Mouse (Mus musculus): ENCODE measurements at regions not wholly inside any gene's neighbourhood (a gene's known extent, or its start where the extent isn't known, plus 50 kb on each side); places are given as distances from the start of the nearest gene placed in this dataset. TPM values are rescaled to one million over a fixed set of nuclear protein-coding genes. Genes with fewer than 3 reads are reported as not detected.

GRCm38 (mm10) chr5:64744455-64744854 is 58.7 kb upstream of the Klf3 start:
- DNase-seq (ENCODE audit: low spot score) (no peak), ATAC-seq (ENCODE audit: low read depth) (no peak)
- Histone ChIP-seq H3K4me3 (ENCODE audit: low read depth, low read length) (no peak overlapping the region), H3K4me1 (ENCODE audit: control insufficient read depth, insufficient read depth, low read length) (peaks cover 7% of the 10 kb centered on the region), H3K9me3 (ENCODE audit: control insufficient read depth, low read length) (no peaks in the 10 kb centered on the region), H3K36me3 (ENCODE audit: control insufficient read depth, insufficient read depth, low read length) (no peaks in the 10 kb centered on the region), H3K4me2 (ENCODE audit: low read depth, low read length) (no peak overlapping the region), H3K27ac (replicated peaks; ENCODE audit: low read depth, low read length) (no peak overlapping the region), H3K9ac (ENCODE audit: low read depth, low read length) (no peak overlapping the region), H3K27me3 (replicated peaks; ENCODE audit: control insufficient read depth, insufficient read depth, low read length) (no peaks in the 10 kb centered on the region)
- WGBS: 85% methylated on average over 5 of the region's 5 CpGs

- Histone ChIP-seq H3K4me2 (ENCODE audit: low read depth, low read length) (no peak overlapping the region), H3K9ac (ENCODE audit: low read depth, low read length) (no peak overlapping the region), H3K4me1 (ENCODE audit: control insufficient read depth, insufficient read depth, low read length) (no peaks in the 10 kb centered on the region), H3K36me3 (ENCODE audit: control insufficient read depth, insufficient read depth, low read length) (no peaks in the 10 kb centered on the region), H3K27me3 (replicated peaks; ENCODE audit: control insufficient read depth, insufficient read depth, low read length) (no peaks in the 10 kb centered on the region), H3K4me3 (ENCODE audit: low read depth, low read length) (no peak overlapping the region), H3K9me3 (ENCODE audit: control insufficient read depth, low read length) (no peaks in the 10 kb centered on the region), H3K27ac (replicated peaks; ENCODE audit: low read depth, low read length) (no peak overlapping the region)
- ATAC-seq (ENCODE audit: low read depth) (no peak), DNase-seq (ENCODE audit: low spot score) (no peak)
- 81% methylated on average over 1 of the region's 1 CpGs for WGBS
Measured at GRCm38 (mm10) chr5:64747461-64747860, 55.7 kb upstream of the Klf3 start.

GRCm38 (mm10) chr5:64749415-64750166 is 53.6 kb upstream of the Klf3 start:
- no peak overlapping the region for H3K27ac ChIP-seq (replicated peaks; ENCODE audit: low read depth, low read length)
- no peak overlapping the region for H3K4me2 ChIP-seq (ENCODE audit: low read depth, low read length)
- H3K9ac ChIP-seq (ENCODE audit: low read depth, low read length): no peak overlapping the region
- DNase-seq (ENCODE audit: low spot score): no peak
- no peak overlapping the region for H3K4me3 ChIP-seq (ENCODE audit: low read depth, low read length)
- no peaks in the 10 kb centered on the region for H3K9me3 ChIP-seq (ENCODE audit: control insufficient read depth, low read length)
- 59% methylated on average over 14 of the region's 14 CpGs for WGBS
- H3K27me3 ChIP-seq (replicated peaks; ENCODE audit: control insufficient read depth, insufficient read depth, low read length): no peaks in the 10 kb centered on the region
- no peaks in the 10 kb centered on the region for H3K36me3 ChIP-seq (ENCODE audit: control insufficient read depth, insufficient read depth, low read length)
- no peaks in the 10 kb centered on the region for H3K4me1 ChIP-seq (ENCODE audit: control insufficient read depth, insufficient read depth, low read length)
- no peak for ATAC-seq (ENCODE audit: low read depth)

- DNase-seq (ENCODE audit: low spot score) (no peak), ATAC-seq (ENCODE audit: low read depth) (no peak)
- Histone ChIP-seq H3K27ac (replicated peaks; ENCODE audit: low read depth, low read length) (no peak overlapping the region), H3K36me3 (ENCODE audit: control insufficient read depth, insufficient read depth, low read length) (no peaks in the 10 kb centered on the region), H3K9me3 (ENCODE audit: control insufficient read depth, low read length) (no peaks in the 10 kb centered on the region), H3K9ac (ENCODE audit: low read depth, low read length) (no peak overlapping the region), H3K4me3 (ENCODE audit: low read depth, low read length) (no peak overlapping the region), H3K4me2 (ENCODE audit: low read depth, low read length) (no peak overlapping the region), H3K4me1 (ENCODE audit: control insufficient read depth, insufficient read depth, low read length) (no peaks in the 10 kb centered on the region), H3K27me3 (replicated peaks; ENCODE audit: control insufficient read depth, insufficient read depth, low read length) (no peaks in the 10 kb centered on the region)
- WGBS: 87% methylated on average over 3 of the region's 3 CpGs
Measured at GRCm38 (mm10) chr5:64750406-64750805, 52.8 kb upstream of the Klf3 start.

GRCm38 (mm10) chr5:64750976-64751656 is 52.1 kb upstream of the Klf3 start:
- no peaks in the 10 kb centered on the region for H3K36me3 ChIP-seq (ENCODE audit: control insufficient read depth, insufficient read depth, low read length)
- no peak overlapping the region for H3K9ac ChIP-seq (ENCODE audit: low read depth, low read length)
- no peaks in the 10 kb centered on the region for H3K4me1 ChIP-seq (ENCODE audit: control insufficient read depth, insufficient read depth, low read length)
- no peak overlapping the region for H3K27ac ChIP-seq (replicated peaks; ENCODE audit: low read depth, low read length)
- H3K27me3 ChIP-seq (replicated peaks; ENCODE audit: control insufficient read depth, insufficient read depth, low read length): no peaks in the 10 kb centered on the region
- H3K4me3 ChIP-seq (ENCODE audit: low read depth, low read length): no peak overlapping the region
- H3K4me2 ChIP-seq (ENCODE audit: low read depth, low read length): no peak overlapping the region
- DNase-seq (ENCODE audit: low spot score) (no peak), ATAC-seq (ENCODE audit: low read depth) (no peak)
- WGBS: 50% methylated on average over 7 of the region's 7 CpGs
- no peaks in the 10 kb centered on the region for H3K9me3 ChIP-seq (ENCODE audit: control insufficient read depth, low read length)

GRCm38 (mm10) chr5:64753142-64753750 is 49.9 kb upstream of the Klf3 start:
- Histone ChIP-seq H3K27me3 (replicated peaks; ENCODE audit: control insufficient read depth, insufficient read depth, low read length) (no peaks in the 10 kb centered on the region), H3K9me3 (ENCODE audit: control insufficient read depth, low read length) (no peaks in the 10 kb centered on the region), H3K4me3 (ENCODE audit: low read depth, low read length) (no peak overlapping the region), H3K9ac (ENCODE audit: low read depth, low read length) (no peak overlapping the region), H3K27ac (replicated peaks; ENCODE audit: low read depth, low read length) (no peak overlapping the region), H3K4me1 (ENCODE audit: control insufficient read depth, insufficient read depth, low read length) (no peaks in the 10 kb centered on the region), H3K36me3 (ENCODE audit: control insufficient read depth, insufficient read depth, low read length) (no peaks in the 10 kb centered on the region), H3K4me2 (ENCODE audit: low read depth, low read length) (no peak overlapping the region)
- WGBS: 76% methylated on average over 7 of the region's 7 CpGs
- ATAC-seq (ENCODE audit: low read depth) (no peak), DNase-seq (ENCODE audit: low spot score) (no peak)

Small RNAs in the stretch of these regions (microRNA-seq; reads per million reads assigned to microRNA genes)
- gene Gm25306 (ENCODE audit: borderline number of aligned reads): not detected
